Mouse (Mus musculus) kidney, adult 2 months (tissue): ENCODE data around the gene Tmem123.

Experiments
- CTCF ChIP-seq: fragments of 200-500 bp; conservative IDR thresholded peaks from 2 replicates; pipeline ENCODE4 v1.5.1; 2011; ENCODE audit warnings: low read depth, mild to moderate bottlenecking, control low read depth, low read length, moderate library complexity, mixed read lengths; ENCODE audit not compliant: insufficient read depth, insufficient read length
- POLR2A ChIP-seq: fragments of 200-500 bp; IDR thresholded peaks from one replicate; pipeline ENCODE4 v1.6.1; 2011; ENCODE audit warnings: low read depth, low read length, control low read depth

DNA sequence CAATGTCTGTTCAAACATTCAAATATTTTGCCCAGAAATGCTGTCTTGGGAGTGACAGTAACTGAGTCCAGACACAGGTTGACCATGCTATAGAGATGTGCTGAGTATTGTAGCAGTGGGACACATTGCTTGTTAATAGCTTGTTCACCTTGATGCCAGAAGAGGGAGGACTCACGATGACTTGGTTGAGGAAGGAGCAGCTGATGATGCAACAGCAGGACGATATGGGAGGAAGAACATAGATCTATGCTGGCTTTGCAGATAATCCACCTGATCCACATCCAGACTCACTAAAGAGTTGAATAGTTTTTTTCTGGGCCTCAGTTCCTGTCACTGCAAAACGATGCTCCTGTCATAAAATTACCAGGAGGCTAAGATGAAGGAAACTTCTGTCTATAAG lies 2.7 kb downstream of the Tmem123 start:
- TF ChIP-seq CTCF: no peak
- no peak for TF ChIP-seq POLR2A
